Mouse (Mus musculus): ENCODE measurements at regions not wholly inside any gene's neighbourhood (a gene's known extent, or its start where the extent isn't known, plus 50 kb on each side); places are given as distances from the start of the nearest gene placed in this dataset.
A peak's percentile ranks its signal among the peaks of the same experiment; 100 is the strongest.

- peak; percentile 59 to 79 for DNase-seq
Observed at GRCm38 (mm10) chr13:35486125-35486524, 173.5 kb upstream of the Cdyl start.

- no peak for DNase-seq
Observed at GRCm38 (mm10) chr13:35499776-35500175, 159.9 kb upstream of the Cdyl start.

DNA sequence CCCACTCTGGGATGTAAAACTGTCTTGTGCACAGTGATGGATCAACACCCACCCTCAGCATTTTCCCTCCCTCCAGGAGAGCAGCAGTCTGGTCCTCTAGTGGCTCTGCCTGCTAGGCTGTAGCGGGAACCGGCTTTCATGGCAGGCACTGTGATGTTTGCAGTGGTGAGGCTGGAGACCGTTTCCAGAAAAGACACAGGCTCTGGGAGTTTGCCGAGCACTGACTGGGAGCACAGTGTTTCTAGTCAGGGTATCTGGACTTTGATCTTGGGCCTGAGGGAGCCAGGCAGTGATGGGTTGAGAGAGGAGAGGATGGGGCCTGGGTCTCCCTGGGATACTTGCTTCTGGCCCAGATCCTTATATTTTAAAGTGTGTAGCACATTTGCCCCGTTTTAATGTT lies 158.7 kb upstream of the Cdyl start:
- no peak for DNase-seq

GRCm38 (mm10) chr13:35501351-35502146 lies 158.1 kb upstream of the Cdyl start:
- DNase-seq: peak; percentile 5 to 35

DNA sequence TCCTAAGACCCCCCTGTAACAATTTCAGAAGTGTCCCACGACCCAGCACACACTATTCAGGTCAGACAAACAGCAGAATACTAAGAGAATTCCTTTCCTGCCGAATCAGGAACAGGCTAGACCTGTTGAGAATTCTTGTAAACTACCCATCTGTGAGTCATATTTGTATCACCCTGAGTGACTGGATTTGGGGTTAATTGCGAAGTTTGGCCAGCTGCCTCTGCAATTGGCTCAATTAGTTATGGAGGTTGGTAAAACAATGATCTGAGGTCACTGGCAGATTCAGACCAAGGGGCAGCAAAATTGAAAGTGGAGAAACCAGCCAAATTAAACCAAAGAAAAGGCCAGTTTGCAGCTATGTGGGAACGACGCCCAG lies 157.5 kb upstream of the Cdyl start:
- DNase-seq: peak in 1 of 2 experiments; percentile 11

DNA sequence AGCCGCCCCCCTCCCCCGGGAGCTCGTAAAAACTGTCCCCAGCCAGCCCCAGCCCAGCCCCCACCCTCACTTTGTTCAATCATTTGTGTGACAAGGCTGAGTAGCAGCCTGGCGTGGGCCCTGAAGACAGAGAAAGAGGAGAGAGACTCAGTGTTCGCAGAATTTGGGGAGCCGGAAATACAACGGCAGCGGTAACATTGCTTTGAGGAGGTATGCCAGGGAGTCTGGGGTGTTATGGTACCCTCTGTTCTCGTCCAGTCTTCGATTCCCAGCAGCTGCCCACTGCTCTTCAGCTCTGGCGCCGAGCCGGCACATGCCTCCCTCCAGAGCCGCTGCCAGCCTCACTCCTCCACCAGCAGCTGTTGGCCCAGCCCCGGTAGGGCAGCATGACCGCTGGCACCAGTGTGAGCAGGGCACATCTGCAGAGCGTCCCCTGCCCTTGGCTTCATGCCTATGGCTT lies 156.2 kb upstream of the Cdyl start:
- DNase-seq: peak; percentile 9 to 47

GRCm38 (mm10) chr13:35507195-35507594 lies 152.4 kb upstream of the Cdyl start:
- DNase-seq: no peak

DNA sequence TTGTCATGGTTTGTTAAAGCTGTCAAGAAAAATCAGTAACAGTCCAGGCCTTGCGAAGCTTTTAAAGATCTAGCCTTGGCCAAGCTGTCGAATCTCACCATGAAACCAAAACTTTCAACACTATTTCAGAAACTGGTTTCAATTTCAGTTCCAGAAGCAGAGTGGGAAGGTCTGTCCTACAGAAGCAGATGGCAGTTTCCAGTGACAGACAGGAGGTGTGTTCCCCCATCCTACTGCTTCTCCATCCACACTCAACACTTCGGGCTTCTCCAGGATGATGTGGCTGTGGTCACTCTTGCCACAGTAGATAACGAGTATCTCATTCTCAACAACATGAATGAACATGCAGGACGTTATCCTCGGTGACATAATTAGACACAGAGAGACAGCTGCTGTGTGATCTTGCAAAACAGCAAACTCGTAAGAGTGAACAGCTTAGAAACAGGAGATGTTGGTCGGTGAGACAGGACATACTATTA lies 147.6 kb upstream of the Cdyl start:
- no peak for DNase-seq

DNA sequence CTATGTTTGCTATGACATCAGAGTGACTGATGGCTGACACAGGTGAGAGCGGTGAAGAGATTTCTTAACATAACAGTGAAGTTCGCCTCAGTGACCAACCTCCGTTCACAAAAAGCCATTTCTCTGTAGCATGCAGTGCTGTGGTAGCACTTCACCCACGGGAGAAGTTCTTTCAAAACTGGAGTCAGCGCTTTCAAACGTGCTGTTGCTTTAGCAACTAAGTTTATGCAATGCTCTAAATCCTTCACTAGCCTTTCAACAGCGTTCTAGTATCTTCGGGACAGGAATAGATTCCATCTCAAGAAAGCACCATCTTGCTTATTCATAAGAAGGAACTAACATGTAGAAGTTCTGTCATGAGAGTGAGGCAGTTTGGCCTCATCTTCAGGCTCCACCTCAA lies 146.5 kb upstream of the Cdyl start:
- no peak for DNase-seq

- DNase-seq: no peak
Observed at GRCm38 (mm10) chr13:35515291-35515690, 144.3 kb upstream of the Cdyl start.

GRCm38 (mm10) chr13:35517692-35518091 lies 141.9 kb upstream of the Cdyl start:
- no peak for DNase-seq

- DNase-seq: no peak
Observed at GRCm38 (mm10) chr13:35522272-35522671, 137.4 kb upstream of the Cdyl start.

- DNase-seq: no peak
Observed at GRCm38 (mm10) chr13:35529577-35529976, 130.1 kb upstream of the Cdyl start.

GRCm38 (mm10) chr13:35537106-35537505 lies 122.5 kb upstream of the Cdyl start:
- DNase-seq: no peak

- peak in 1 of 2 experiments; percentile 45 for DNase-seq
Observed at GRCm38 (mm10) chr13:35537936-35538335, 121.7 kb upstream of the Cdyl start.

GRCm38 (mm10) chr13:35540433-35540832 lies 119.2 kb upstream of the Cdyl start:
- no peak for DNase-seq

DNA sequence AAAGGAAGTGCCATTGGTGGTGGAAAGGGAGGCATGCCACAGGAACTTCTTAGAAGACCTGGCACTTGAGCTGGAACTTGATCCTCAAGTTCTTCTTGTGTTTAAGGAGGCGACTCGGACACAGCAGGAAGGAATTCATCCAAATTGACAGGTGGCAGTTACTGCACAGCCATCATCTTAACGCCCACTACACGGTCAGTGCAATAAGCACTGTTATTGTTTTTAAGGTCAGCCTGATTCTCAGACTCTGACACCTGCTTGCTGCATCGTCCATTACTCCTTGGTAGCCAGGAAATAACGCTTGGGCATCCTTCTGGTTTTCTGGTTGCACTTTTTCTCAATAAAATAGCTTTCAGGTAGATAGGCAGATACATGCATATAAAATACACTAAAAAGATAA lies 118.6 kb upstream of the Cdyl start:
- DNase-seq: no peak

DNA sequence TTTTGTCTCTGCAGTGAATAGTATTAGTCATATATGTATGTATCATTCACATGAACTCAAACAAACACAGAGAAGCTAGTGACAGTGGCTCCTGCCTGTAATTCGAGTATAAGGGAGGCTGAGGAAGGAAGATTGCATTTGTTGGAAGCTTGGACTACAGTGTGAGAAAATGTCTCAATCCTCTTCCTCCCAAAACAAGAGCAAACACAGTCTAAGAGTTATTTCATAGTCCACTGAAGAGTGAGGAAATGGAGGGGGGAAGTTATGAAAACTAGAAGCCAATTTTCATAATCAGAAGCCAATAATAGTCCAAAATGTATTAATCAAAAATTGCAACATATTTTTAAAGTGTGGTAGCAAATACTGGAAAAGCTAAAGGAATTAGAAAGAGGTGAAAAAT lies 95.6 kb upstream of the Cdyl start:
- no peak for DNase-seq

- peak in 1 of 2 experiments; percentile 25 for DNase-seq
Observed at GRCm38 (mm10) chr13:35581616-35582015, 78.0 kb upstream of the Cdyl start.

- no peak for DNase-seq
Observed at GRCm38 (mm10) chr13:35598003-35598402, 61.6 kb upstream of the Cdyl start.

- no peak for DNase-seq
Observed at GRCm38 (mm10) chr13:35601560-35602135, 58.0 kb upstream of the Cdyl start.

GRCm38 (mm10) chr13:35603080-35603479 lies 56.6 kb upstream of the Cdyl start:
- no peak for DNase-seq

DNA sequence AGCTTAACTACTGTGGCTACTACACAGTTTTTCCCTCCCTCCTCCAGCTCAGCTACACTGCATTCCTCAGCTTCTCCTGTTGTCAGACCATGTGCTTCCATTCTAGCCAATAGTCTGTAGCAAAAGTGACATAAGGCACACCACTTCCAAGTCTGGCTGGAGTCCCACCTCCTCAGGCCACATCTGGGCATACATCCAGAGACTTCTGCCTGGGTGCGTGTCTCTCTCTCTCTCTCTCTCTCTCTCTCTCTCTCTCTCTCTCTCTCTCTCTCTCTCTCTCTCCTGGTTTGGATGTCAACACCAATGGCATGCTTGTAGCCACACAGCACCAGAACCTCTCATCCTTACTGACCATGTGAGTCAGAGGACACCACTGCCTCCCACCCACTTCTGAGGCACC lies 55.6 kb upstream of the Cdyl start:
- DNase-seq: no peak

DNA sequence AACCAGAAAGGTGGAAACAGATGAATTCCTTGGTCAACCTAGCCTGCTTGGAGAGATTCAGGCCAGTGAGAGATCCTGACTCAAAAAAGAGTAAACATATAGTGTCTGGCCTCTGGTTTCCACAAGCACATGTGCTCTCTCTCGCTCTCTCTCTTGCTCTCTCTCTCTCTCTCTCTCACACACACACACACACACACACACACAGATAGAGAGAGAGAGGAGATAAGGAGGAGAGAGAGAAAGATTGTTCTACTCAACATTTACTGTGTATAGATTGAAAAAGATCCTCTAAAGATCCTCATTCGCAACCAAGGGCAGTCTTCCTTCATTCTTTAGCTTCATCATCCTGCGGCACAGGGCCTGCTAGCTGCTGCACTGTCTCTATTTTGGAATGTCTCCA lies 54.9 kb upstream of the Cdyl start:
- DNase-seq: no peak
